Mouse (Mus musculus): ENCODE results near the gene Tmem63a. TPM values are rescaled to one million over a fixed set of nuclear protein-coding genes. Genes with fewer than 3 reads are reported as not detected.
"Not testable (repeated sequence)": the region's sequence is repeated elsewhere in the genome, so short reads cannot be mapped to it uniquely, and the experiment has no call there.

Gene Tmem63a
- polyA plus RNA-seq, 1 experiment: 45.5 TPM

GRCm38 (mm10) chr1:180976110-180976679, 34.1 kb downstream of the Tmem63a start:
- no peak overlapping the region for H3K4me2 ChIP-seq (ENCODE audit: low read depth)
- H3K79me2 ChIP-seq (ENCODE audit: control insufficient read depth, insufficient read depth): no peaks in the 10 kb centered on the region
- H3ac ChIP-seq (ENCODE audit: control insufficient read depth, insufficient read length): no peak overlapping the region
- H3K36me3 ChIP-seq (ENCODE audit: control insufficient read depth, insufficient read depth): no peaks in the 10 kb centered on the region
- no peak overlapping the region for H3K4me3 ChIP-seq
- no peaks in the 10 kb centered on the region for H3K27me3 ChIP-seq (ENCODE audit: control insufficient read depth, insufficient read depth, insufficient read length)
- TF ChIP-seq MYOG (IDR thresholded peaks at IDR 0.05; ENCODE audit: control insufficient read depth in 1 of 3, insufficient read depth in 1 of 3, insufficient read length in 2 of 3, low read depth in 2 of 3) (no peak), POLR2AphosphoS2 (IDR thresholded peaks at IDR 0.05; ENCODE audit: insufficient read length, low read depth) (peak; percentile 25)

- Histone ChIP-seq H3ac (ENCODE audit: control insufficient read depth, insufficient read length) (no peak overlapping the region), H3K27me3 (ENCODE audit: control insufficient read depth, insufficient read depth, insufficient read length) (no peaks in the 10 kb centered on the region), H3K36me3 (ENCODE audit: control insufficient read depth, insufficient read depth) (no peaks in the 10 kb centered on the region), H3K4me2 (ENCODE audit: low read depth) (no peak overlapping the region), H3K79me2 (ENCODE audit: control insufficient read depth, insufficient read depth) (no peaks in the 10 kb centered on the region), H3K4me3 (no peak overlapping the region)
- no peak for TF ChIP-seq USF1 (IDR thresholded peaks at IDR 0.05; ENCODE audit: low read depth)
These were observed 37.5 kb downstream of the Tmem63a start for GRCm38 (mm10) chr1:180979484-180980251.

GRCm38 (mm10) chr1:180980464-180980863, 38.3 kb downstream of the Tmem63a start:
- TF ChIP-seq REST (IDR thresholded peaks at IDR 0.05; ENCODE audit: insufficient read depth, insufficient read length) (no peak), MYOG (IDR thresholded peaks at IDR 0.05; ENCODE audit: control insufficient read depth in 1 of 3, insufficient read depth in 1 of 3, insufficient read length in 2 of 3, low read depth in 2 of 3) (no peak)

GRCm38 (mm10) chr1:180981298-180982046, 39.3 kb downstream of the Tmem63a start:
- H3K79me2 ChIP-seq (ENCODE audit: control insufficient read depth, insufficient read depth): not testable (repeated sequence)

More at GRCm38 (mm10) chr1:180980464-180980863, 38.3 kb downstream of the Tmem63a start:
- no peak overlapping the region for H3K4me3 ChIP-seq
- H3K4me2 ChIP-seq (ENCODE audit: low read depth): no peak overlapping the region
- no peaks in the 10 kb centered on the region for H3K27me3 ChIP-seq (ENCODE audit: control insufficient read depth, insufficient read depth, insufficient read length)
- H3ac ChIP-seq (ENCODE audit: control insufficient read depth, insufficient read length): no peak overlapping the region
- no peaks in the 10 kb centered on the region for H3K36me3 ChIP-seq (ENCODE audit: control insufficient read depth, insufficient read depth)
- H3K79me2 ChIP-seq (ENCODE audit: control insufficient read depth, insufficient read depth): no peaks in the 10 kb centered on the region

GRCm38 (mm10) chr1:180986701-180987100, 44.6 kb downstream of the Tmem63a start:
- no peak overlapping the region for H3K4me2 ChIP-seq (ENCODE audit: low read depth)
- H3K79me2 ChIP-seq (ENCODE audit: control insufficient read depth, insufficient read depth): no peaks in the 10 kb centered on the region
- H3K27me3 ChIP-seq (ENCODE audit: control insufficient read depth, insufficient read depth, insufficient read length): no peaks in the 10 kb centered on the region
- TF ChIP-seq REST (IDR thresholded peaks at IDR 0.05; ENCODE audit: insufficient read depth, insufficient read length): no peak
- no peak for TF ChIP-seq MYOG (IDR thresholded peaks at IDR 0.05; ENCODE audit: control insufficient read depth in 1 of 3, insufficient read depth in 1 of 3, insufficient read length in 2 of 3, low read depth in 2 of 3)
- TF ChIP-seq MYOD1 (IDR thresholded peaks at IDR 0.05; ENCODE audit: control insufficient read depth in 1 of 3, insufficient read length in 2 of 3, low read depth in 2 of 3): no peak
- H3K4me3 ChIP-seq: no peak overlapping the region
- no peak overlapping the region for H3ac ChIP-seq (ENCODE audit: control insufficient read depth, insufficient read length)
- no peaks in the 10 kb centered on the region for H3K36me3 ChIP-seq (ENCODE audit: control insufficient read depth, insufficient read depth)

More at GRCm38 (mm10) chr1:180981298-180982046, 39.3 kb downstream of the Tmem63a start:
- H3K27me3 ChIP-seq (ENCODE audit: control insufficient read depth, insufficient read depth, insufficient read length); H3K4me2 ChIP-seq (ENCODE audit: low read depth); H3K4me3 ChIP-seq; H3ac ChIP-seq (ENCODE audit: control insufficient read depth, insufficient read length); H3K36me3 ChIP-seq (ENCODE audit: control insufficient read depth, insufficient read depth): not testable (repeated sequence)

- H3ac ChIP-seq (ENCODE audit: control insufficient read depth, insufficient read length): no peak overlapping the region
These were observed 45.6 kb downstream of the Tmem63a start for GRCm38 (mm10) chr1:180987759-180988158.

More at GRCm38 (mm10) chr1:180987759-180988158, 45.6 kb downstream of the Tmem63a start:
- H3K79me2 ChIP-seq (ENCODE audit: control insufficient read depth, insufficient read depth): no peaks in the 10 kb centered on the region
- H3K36me3 ChIP-seq (ENCODE audit: control insufficient read depth, insufficient read depth): no peaks in the 10 kb centered on the region
- TF ChIP-seq TCF12 (IDR thresholded peaks at IDR 0.05; ENCODE audit: insufficient read depth, poor library complexity, severe bottlenecking): no peak
- no peak for TF ChIP-seq USF1 (IDR thresholded peaks at IDR 0.05; ENCODE audit: low read depth)
- no peak for TF ChIP-seq E2F4 (IDR thresholded peaks at IDR 0.05; ENCODE audit: insufficient read depth)
- TF ChIP-seq POLR2A (IDR thresholded peaks at IDR 0.05; ENCODE audit: insufficient read length, low read depth): no peak
- no peak for TF ChIP-seq POLR2AphosphoS2 (IDR thresholded peaks at IDR 0.05; ENCODE audit: insufficient read length, low read depth)
- TF ChIP-seq MYOD1 (IDR thresholded peaks at IDR 0.05; ENCODE audit: control insufficient read depth in 1 of 3, insufficient read length in 2 of 3, low read depth in 2 of 3): no peak
- no peak for TF ChIP-seq TCF3 (IDR thresholded peaks at IDR 0.05; ENCODE audit: insufficient read length, low read depth)
- TF ChIP-seq SRF (IDR thresholded peaks at IDR 0.05; ENCODE audit: control insufficient read depth, insufficient read length, low read depth): no peak
- no peak for TF ChIP-seq MAX (IDR thresholded peaks at IDR 0.05; ENCODE audit: low read depth)
- TF ChIP-seq MYOG (IDR thresholded peaks at IDR 0.05; ENCODE audit: control insufficient read depth in 1 of 3, insufficient read depth in 1 of 3, insufficient read length in 2 of 3, low read depth in 2 of 3): no peak
- no peak for TF ChIP-seq REST (IDR thresholded peaks at IDR 0.05; ENCODE audit: insufficient read depth, insufficient read length)
- TF ChIP-seq CEBPB (IDR thresholded peaks at IDR 0.05; ENCODE audit: insufficient read depth, poor library complexity, severe bottlenecking): no peak
- H3K27me3 ChIP-seq (ENCODE audit: control insufficient read depth, insufficient read depth, insufficient read length): no peaks in the 10 kb centered on the region
- H3K4me3 ChIP-seq: no peak overlapping the region
- H3K4me2 ChIP-seq (ENCODE audit: low read depth): no peak overlapping the region

Data from myocyte (in vitro differentiated cells).